Mouse (Mus musculus): ENCODE measurements at regions not wholly inside any gene's neighbourhood (a gene's known extent, or its start where the extent isn't known, plus 50 kb on each side); places are given as distances from the start of the nearest gene placed in this dataset.

DNA sequence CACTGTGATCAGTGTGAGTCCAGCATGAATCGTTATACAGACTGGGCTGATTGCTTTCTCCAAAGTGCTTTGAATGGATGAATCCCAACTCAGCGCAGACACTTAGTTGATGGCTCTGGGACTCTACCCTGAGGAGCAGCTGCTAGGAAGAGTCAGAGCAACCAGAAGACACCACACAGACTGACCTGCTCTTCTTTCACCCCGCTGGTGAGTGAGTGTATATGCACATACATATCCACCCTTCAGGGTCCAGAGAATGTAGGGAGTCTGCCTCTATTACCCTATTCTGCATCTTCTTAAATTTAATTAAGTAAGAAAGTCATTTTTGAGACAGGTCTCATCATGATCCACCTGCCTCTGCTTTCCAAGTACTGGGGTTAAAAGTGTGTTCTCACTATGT, 506.5 kb upstream of the Vstm2b start:
- TF ChIP-seq CTCF (IDR thresholded peaks at IDR 0.05; ENCODE audit: low read depth) (no peak), EP300 (IDR thresholded peaks at IDR 0.05; ENCODE audit: low read depth) (no peak)

Measured in heart, postnatal 0 days (tissue).